Comparison of ENCODE assay signal across 8 mouse cellular contexts in genomic region chr12:116077855-116078366, GRCm38 (mm10). TPM values are rescaled to one million over a fixed set of nuclear protein-coding genes. Genes with fewer than 3 reads are reported as not detected.
DNase-seq lines count a peak whose midpoint lies in the region; ATAC-seq and TF ChIP-seq lines count a peak whose summit lies in the region.

No protein-coding gene starts in this region.

- peak overlapping the region; percentile 75 for H3K9ac ChIP-seq in hindbrain, embryonic 16.5 days (ENCODE audit: low read depth, low read length)
- H3K9ac ChIP-seq in midbrain, embryonic 15.5 days: peak overlapping the region; percentile 73

- TF ChIP-seq POLR2A in kidney, adult 2 months (IDR thresholded peaks at IDR 0.05; ENCODE audit: low read depth, low read length): no peak

- H3K27ac ChIP-seq in kidney, adult 2 months (ENCODE audit: insufficient read depth, low read depth, low read length): no peak overlapping the region
- no peak overlapping the region for H3K27ac ChIP-seq in hindbrain, embryonic 16.5 days (ENCODE audit: low read depth, low read length)
- H3K27ac ChIP-seq in midbrain, embryonic 15.5 days: no peak overlapping the region

- H3K4me3 ChIP-seq in kidney, adult 2 months (ENCODE audit: insufficient read depth, low read depth, low read length): peak overlapping the region; percentile 51
- peak overlapping the region; percentile 63 for H3K4me3 ChIP-seq in hindbrain, embryonic 16.5 days (ENCODE audit: low read length)
- H3K4me3 ChIP-seq in midbrain, embryonic 15.5 days: peak overlapping the region; percentile 65

- no peaks in the 10 kb centered on the region for H3K4me1 ChIP-seq in kidney, adult 2 months (ENCODE audit: control insufficient read depth, insufficient read depth, low read length)
- peaks cover 5% of the 10 kb centered on the region for H3K4me1 ChIP-seq in hindbrain, embryonic 16.5 days (ENCODE audit: control insufficient read depth, insufficient read depth, low read depth, low read length)
- peaks cover 6% of the 10 kb centered on the region; the same call in 1 of the 2 replicates for H3K4me1 ChIP-seq in midbrain, embryonic 15.5 days

- no peaks in the 10 kb centered on the region for H3K36me3 ChIP-seq in kidney, adult 2 months (ENCODE audit: control insufficient read depth, insufficient read depth, low read length)
- H3K36me3 ChIP-seq in hindbrain, embryonic 16.5 days (ENCODE audit: control insufficient read depth, insufficient read depth, low read length): no peaks in the 10 kb centered on the region
- H3K36me3 ChIP-seq in midbrain, embryonic 15.5 days (replicated peaks): no peaks in the 10 kb centered on the region

- 1% methylated on average over 24 of the region's 24 CpGs for WGBS in kidney, adult 2 months
- under 1% methylated on average over 22 of the region's 24 CpGs for WGBS in hindbrain, embryonic 16.5 days
- 2% methylated on average over 24 of the region's 24 CpGs for WGBS in midbrain, embryonic 15.5 days

- H3K27me3 ChIP-seq in kidney, adult 2 months (replicated peaks; ENCODE audit: control insufficient read depth, insufficient read depth, low read length): peaks cover 3% of the 10 kb centered on the region
- H3K27me3 ChIP-seq in hindbrain, embryonic 16.5 days (replicated peaks; ENCODE audit: control insufficient read depth, insufficient read depth, low read length): peaks cover 7% of the 10 kb centered on the region; the same call in 1 of the 2 replicates
- H3K27me3 ChIP-seq in midbrain, embryonic 15.5 days (replicated peaks): peaks cover 8% of the 10 kb centered on the region; the same call in 1 of the 2 replicates

- ATAC-seq in common myeloid progenitor, adult 5-6 weeks (replicated peaks; ENCODE audit: low read depth, poor library complexity, severe bottlenecking): peak; percentile 37; the same call in 1 of the 2 replicates
- ATAC-seq in hindbrain, embryonic 16.5 days: peak; percentile 79
- ATAC-seq in midbrain, embryonic 15.5 days (replicated peaks): peak; percentile 82

- no peaks in the 10 kb centered on the region for H3K9me3 ChIP-seq in hindbrain, embryonic 16.5 days (ENCODE audit: control insufficient read depth, low read length)
- no peaks in the 10 kb centered on the region for H3K9me3 ChIP-seq in midbrain, embryonic 15.5 days

- no peak for DNase-seq in kidney, adult 2 months
- no peak for DNase-seq in kidney, postnatal 36 days
- DNase-seq in layer of hippocampus, adult 9-11 months: no peak
- no peak for DNase-seq in adrenal gland, postnatal 14 days
- no peak for DNase-seq in retina, embryonic 14.5 days (ENCODE audit: low spot score)

- no peak for TF ChIP-seq CTCF in kidney, adult 2 months (conservative IDR thresholded peaks at IDR 0.05; ENCODE audit: insufficient read depth, insufficient read length, low read depth, low read length)

- peak overlapping the region; percentile 96 for H3K4me2 ChIP-seq in hindbrain, embryonic 16.5 days (ENCODE audit: low read length)
- peak overlapping the region; percentile 97 for H3K4me2 ChIP-seq in midbrain, embryonic 15.5 days

RNA-seq across cellular contexts. Expression of gene Vipr2, which starts 0.4 kb away (rescaled TPM):
- 0.43 and 0.52 TPM in 2 replicates for polyA plus RNA-seq in kidney, adult 2 months (2012; rRNA removed)
- total RNA-seq in common myeloid progenitor, adult 5-6 weeks (2017): 4.2 and 7.0 TPM in 2 replicates
- 0.74 and 1.1 TPM in 2 replicates for polyA plus RNA-seq in hindbrain, embryonic 16.5 days (2015; fragmentation: Nextera tagmentation; extraction: Ambion mirVana)
- 0.45 and 0.86 TPM in 2 replicates for polyA plus RNA-seq in midbrain, embryonic 15.5 days (2015; fragmentation: Nextera tagmentation; extraction: Ambion mirVana)
- total RNA-seq in adrenal gland, postnatal 14 days (2021): 0.96 and 1.4 TPM in 2 replicates

RNA-seq across cellular contexts. Expression of gene Zfp386, which starts 30.4 kb away (rescaled TPM):
- 5.0 and 6.6 TPM in 2 replicates for polyA plus RNA-seq in kidney, adult 2 months (2012; rRNA removed)
- total RNA-seq in common myeloid progenitor, adult 5-6 weeks (2017): 52.2 and 64.0 TPM in 2 replicates
- polyA plus RNA-seq in hindbrain, embryonic 16.5 days (2015; fragmentation: Nextera tagmentation; extraction: Ambion mirVana): 47.1 and 50.2 TPM in 2 replicates
- 54.6 and 58.3 TPM in 2 replicates for polyA plus RNA-seq in midbrain, embryonic 15.5 days (2015; fragmentation: Nextera tagmentation; extraction: Ambion mirVana)
- total RNA-seq in adrenal gland, postnatal 14 days (2021): 33.8 and 43.3 TPM in 2 replicates
